Mouse (Mus musculus) hindlimb bud, embryonic 11.5 days (tissue): ENCODE data around the gene Foxc2.
"Not testable (repeated sequence)": the region's sequence is repeated elsewhere in the genome, so short reads cannot be mapped to it uniquely, and the experiment has no call there.

Experiments used
- DNase-seq: peaks from one replicate; pipeline ENCODE4 v3.0.0-alpha.2; 2012; ENCODE audit warnings: low read depth, low spot score; ENCODE audit errors: extremely low spot score

The Foxc2 gene

GRCm38 (mm10) chr8:121136856-121137255 lies 20.9 kb downstream of the Foxc2 start:
- no peak for DNase-seq

- not testable (repeated sequence) for DNase-seq
These were observed 29.6 kb downstream of the Foxc2 start for GRCm38 (mm10) chr8:121145457-121146134.

- DNase-seq: no peak
These were observed 32.7 kb downstream of the Foxc2 start for GRCm38 (mm10) chr8:121148573-121149083.

GRCm38 (mm10) chr8:121152394-121152793 lies 36.4 kb downstream of the Foxc2 start:
- DNase-seq: no peak

GRCm38 (mm10) chr8:121156990-121157491 lies 41.1 kb downstream of the Foxc2 start:
- no peak for DNase-seq

GRCm38 (mm10) chr8:121158812-121159211 lies 42.8 kb downstream of the Foxc2 start:
- DNase-seq: no peak

- no peak for DNase-seq
These were observed 45.5 kb downstream of the Foxc2 start for GRCm38 (mm10) chr8:121161437-121161836.

GRCm38 (mm10) chr8:121162413-121162812 lies 46.4 kb downstream of the Foxc2 start:
- DNase-seq: no peak

GRCm38 (mm10) chr8:121162906-121163695 lies 47.1 kb downstream of the Foxc2 start:
- no peak for DNase-seq

- DNase-seq: no peak
These were observed 48.1 kb downstream of the Foxc2 start for GRCm38 (mm10) chr8:121164017-121164469.

GRCm38 (mm10) chr8:121168033-121168432 lies 52.1 kb downstream of the Foxc2 start:
- no peak for DNase-seq
